Mouse (Mus musculus) C2C12 (cell line): ENCODE measurements at regions not wholly inside any gene's neighbourhood (a gene's known extent, or its start where the extent isn't known, plus 50 kb on each side); places are given as distances from the start of the nearest gene placed in this dataset.

Experiments
- CTCF ChIP-seq: IDR thresholded peaks from one replicate; pipeline ENCODE4 v1.5.1; 2011; ENCODE audit not compliant: control insufficient read depth, insufficient read depth, insufficient read length
- MAX ChIP-seq: IDR thresholded peaks from one replicate; pipeline ENCODE4 v1.6.1; 2011; ENCODE audit warnings: mild to moderate bottlenecking, control low read depth
- MYOG ChIP-seq: IDR thresholded peaks from one replicate; pipeline ENCODE4 v1.6.1; 2011; ENCODE audit not compliant: control insufficient read depth, insufficient read length; ENCODE audit errors: extremely low read depth
- USF1 ChIP-seq: IDR thresholded peaks from one replicate; pipeline ENCODE4 v1.6.1; 2011; ENCODE audit warnings: low read depth, mild to moderate bottlenecking, control low read depth, moderate library complexity

GRCm38 (mm10) chr13:54882781-54883180 is 66.4 kb upstream of the Unc5a start:
- TF ChIP-seq CTCF (no peak), MYOG (no peak), MAX (no peak), USF1 (no peak)
